In genomic region chr11:117889887-117890340, GRCm38 (mm10) we compare ENCODE assay signal across 11 mouse cellular contexts. TPM values are rescaled to one million over a fixed set of nuclear protein-coding genes. Genes with fewer than 3 reads are reported as not detected.
A peak's percentile ranks its signal among the peaks of the same experiment; 100 is the strongest.
DNase-seq lines count a peak whose midpoint lies in the region; ATAC-seq and TF ChIP-seq lines count a peak whose summit lies in the region.
"Had no signal": no experiment of that assay in that cellular context is flagged by ENCODE, and none has a peak within 500 bp of the region (broad histone marks: within the 10 kb centered on the region; RNA-seq: fewer than 3 reads in every experiment).

No protein-coding gene starts in this region.

- peaks cover 28% of the 10 kb centered on the region for H3K4me1 ChIP-seq in hindbrain, embryonic 11.5 days (replicated peaks; ENCODE audit: control insufficient read depth, insufficient read depth, low read length)
- peaks cover 32% of the 10 kb centered on the region for H3K4me1 ChIP-seq in midbrain, embryonic 12.5 days

- under 1% methylated on average over 11 of the region's 11 CpGs for WGBS in hindbrain, embryonic 11.5 days
- 3% methylated on average over 11 of the region's 11 CpGs for WGBS in midbrain, embryonic 12.5 days

- peak; percentile 62; the same call in 1 of the 2 replicates for ATAC-seq in hindbrain, embryonic 11.5 days (ENCODE audit: low FRiP score)
- ATAC-seq in midbrain, embryonic 12.5 days (ENCODE audit: low FRiP score, low read depth): peak; percentile 57

- H3K27ac ChIP-seq in gastrocnemius, adult 2 months: 0 out of 2 replicates have a peak overlapping the region, but pooled peaks have one; percentile 16
- peak overlapping the region; percentile 68 for H3K27ac ChIP-seq in hindbrain, embryonic 11.5 days (ENCODE audit: low read depth, low read length)
- peak overlapping the region; percentile 80 for H3K27ac ChIP-seq in midbrain, embryonic 12.5 days (replicated peaks)

- no peak for TF ChIP-seq CTCF in gastrocnemius, adult 2 months (IDR thresholded peaks at IDR 0.05)

- intact Hi-C loops in gastrocnemius, adult 2 months (cut with DNase I): no loop called here

- no peak overlapping the region for H3K4me3 ChIP-seq in gastrocnemius, adult 2 months
- H3K4me3 ChIP-seq in hindbrain, embryonic 11.5 days (ENCODE audit: low read depth, low read length): no peak overlapping the region
- H3K4me3 ChIP-seq in midbrain, embryonic 12.5 days: no peak overlapping the region

- H3K27me3 ChIP-seq in hindbrain, embryonic 11.5 days (ENCODE audit: control insufficient read depth, insufficient read depth, low read length): peaks cover 17% of the 10 kb centered on the region
- peaks cover 58% of the 10 kb centered on the region for H3K27me3 ChIP-seq in midbrain, embryonic 12.5 days

- DNase-seq in gastrocnemius, adult 2 months: no peak
- DNase-seq in gastrocnemius, adult 18-20 months (ENCODE audit: low spot score): no peak
- DNase-seq in MN1 (ENCODE audit: low spot score): peak; percentile 45
- peak; percentile 50 for DNase-seq in hindbrain, embryonic 11.5 days (ENCODE audit: low spot score)
- no peak for DNase-seq in testis, postnatal 14 days (ENCODE audit: low spot score)
- no peak for DNase-seq in spleen, postnatal 4 days (ENCODE audit: low spot score in 2 of 2)
- no peak for DNase-seq in adrenal gland, postnatal 10 days

- no peaks in the 10 kb centered on the region for H3K36me3 ChIP-seq in hindbrain, embryonic 11.5 days (ENCODE audit: control insufficient read depth, insufficient read depth, low read length)
- H3K36me3 ChIP-seq in midbrain, embryonic 12.5 days: no peaks in the 10 kb centered on the region

- no peaks in the 10 kb centered on the region for H3K9me3 ChIP-seq in hindbrain, embryonic 11.5 days (ENCODE audit: control insufficient read depth, low read length)
- H3K9me3 ChIP-seq in midbrain, embryonic 12.5 days: no peaks in the 10 kb centered on the region

- peak overlapping the region; percentile 45 for H3K4me2 ChIP-seq in hindbrain, embryonic 11.5 days (replicated peaks; ENCODE audit: low read depth, low read length)
- peak overlapping the region; percentile 56 for H3K4me2 ChIP-seq in midbrain, embryonic 12.5 days (replicated peaks)

- H3K9ac ChIP-seq in hindbrain, embryonic 11.5 days (ENCODE audit: low read depth, low read length): peak overlapping the region; percentile 20; the same call in 1 of the 2 replicates
- H3K9ac ChIP-seq in midbrain, embryonic 12.5 days (replicated peaks): 0 out of 2 replicates have a peak overlapping the region, but pooled peaks have one; percentile 26

RNA-seq across cellular contexts. Expression of gene Tha1, which starts 16.6 kb away (rescaled TPM):
- 1 to 10 TPM; 3.8 to 5.2 TPM for total RNA-seq in gastrocnemius, adult 2 months (2021)
- 1 to 10 TPM; 3.6 to 4.3 TPM for total RNA-seq in gastrocnemius, adult 18-20 months (2021)
- 1.4 and 1.7 TPM in 2 replicates for polyA plus RNA-seq in hindbrain, embryonic 11.5 days (2014; fragmentation: Nextera tagmentation; extraction: Ambion mirVana)
- 3.1 and 3.2 TPM in 2 replicates for polyA plus RNA-seq in midbrain, embryonic 12.5 days (2016; fragmentation: Nextera tagmentation; extraction: Ambion mirVana)
- 10 to 100 TPM in 1 of 2 experiments, 1 to 10 TPM in 1; 9.5 to 17.3 TPM for total RNA-seq in adrenal gland, postnatal 10 days (2021)

RNA-seq across cellular contexts. Expression of gene Tmem235, which starts 29.4 kb away (rescaled TPM):
- not detected for total RNA-seq in gastrocnemius, adult 2 months (2021)
- not detected for total RNA-seq in gastrocnemius, adult 18-20 months (2021)
- polyA plus RNA-seq in hindbrain, embryonic 11.5 days (2014; fragmentation: Nextera tagmentation; extraction: Ambion mirVana): not detected in 2 replicates
- not detected in 2 replicates for polyA plus RNA-seq in midbrain, embryonic 12.5 days (2016; fragmentation: Nextera tagmentation; extraction: Ambion mirVana)
- total RNA-seq in adrenal gland, postnatal 10 days (2021): not detected
- total RNA-seq: common myeloid progenitor, adult 5-6 weeks; hematopoietic stem cell, adult 5-6 weeks had no signal
- polyA plus RNA-seq: spleen, adult 2 months had no signal

RNA-seq across cellular contexts. Expression of gene Birc5, which starts 40.9 kb away (rescaled TPM):
- total RNA-seq in gastrocnemius, adult 2 months (2021): not detected
- total RNA-seq in gastrocnemius, adult 18-20 months (2021): not detected
- polyA plus RNA-seq in hindbrain, embryonic 11.5 days (2014; fragmentation: Nextera tagmentation; extraction: Ambion mirVana): 296 and 301 TPM in 2 replicates
- 228 and 237 TPM in 2 replicates for polyA plus RNA-seq in midbrain, embryonic 12.5 days (2016; fragmentation: Nextera tagmentation; extraction: Ambion mirVana)
- 10 to 100 TPM; 23.3 to 28.0 TPM for total RNA-seq in adrenal gland, postnatal 10 days (2021)

Comparison
In these comparisons a context has a peak if more than half of its experiments do, and no peak if none do; other contexts are left out.
1. DNase-seq: peak in MN1 (single experiment) and hindbrain, embryonic 11.5 days (single experiment); none in gastrocnemius, adult 2 months (single experiment), gastrocnemius, adult 18-20 months (single experiment), testis, postnatal 14 days (single experiment), spleen, postnatal 4 days (0 of 2) and adrenal gland, postnatal 10 days (single experiment).
2. H3K27ac ChIP-seq: peak in every context shown above with its lines; median percentile 80 in midbrain, embryonic 12.5 days; 68 in hindbrain, embryonic 11.5 days; 16 in gastrocnemius, adult 2 months.
3. RNA of gene Birc5, which starts 40.9 kb away (total RNA-seq): 23.3 to 28.0 TPM in adrenal gland, postnatal 10 days; not detected in gastrocnemius, adult 2 months and not detected in gastrocnemius, adult 18-20 months; every median in the first group is over 10 times any median in the second.